8 mouse cellular contexts compared by ENCODE assay signal in the genomic region with DNA sequence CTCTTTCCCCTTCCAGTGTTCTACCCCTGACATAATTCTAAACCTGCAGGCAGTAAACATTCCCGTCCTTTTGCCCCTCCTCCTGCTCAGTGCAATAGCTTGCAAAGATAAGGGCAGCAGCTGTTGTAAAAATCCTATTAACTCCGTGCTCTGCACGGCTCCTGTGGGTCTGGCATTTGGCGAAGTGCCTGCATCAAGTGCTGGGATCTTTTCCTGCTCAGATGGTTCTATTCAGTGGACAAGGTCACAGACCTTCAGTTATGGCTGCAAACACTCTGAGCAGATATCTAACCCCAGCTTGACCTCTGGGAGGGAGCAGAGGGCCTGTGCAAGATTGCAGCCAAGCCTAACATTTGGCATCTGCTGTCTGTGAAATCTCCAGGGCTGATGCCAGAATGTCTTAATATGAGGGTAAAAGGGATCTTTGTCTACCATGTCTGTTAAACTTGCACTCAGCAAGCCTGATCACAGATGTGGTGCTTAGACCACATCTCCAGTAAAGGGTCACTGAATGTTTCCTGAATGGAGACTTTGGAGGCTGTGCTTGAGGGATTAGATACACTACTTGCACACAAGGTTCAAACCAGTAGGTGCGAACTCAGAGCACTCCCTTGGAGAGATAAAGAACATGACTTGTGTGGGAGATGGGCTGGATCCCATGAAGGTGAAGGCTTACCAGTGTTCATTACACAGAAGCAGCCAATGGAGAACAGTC. TPM values are rescaled to one million over a fixed set of nuclear protein-coding genes. Genes with fewer than 3 reads are reported as not detected.
DNase-seq lines count a peak whose midpoint lies in the region; ATAC-seq lines count a peak whose summit lies in the region.

No protein-coding gene starts in this region.

- no peak for ATAC-seq in activated CD4-positive, CD25-positive, alpha-beta regulatory T cell, adult 4 months

- intact Hi-C loops in heart, postnatal 14 days (cut with DNase I), result no loop called here

- peak; percentile 90 for DNase-seq in adipocyte (ENCODE audit: low spot score)
- DNase-seq in embryo, embryonic 11 days, result peak; percentile 66
- DNase-seq in heart, postnatal 14 days, result peak; percentile 28 to 51
- DNase-seq in kidney, postnatal 4 days, result peak; percentile 75 to 85
- DNase-seq in mesoderm, embryonic 11.5 days (ENCODE audit: low read depth, low spot score), result peak; percentile 74
- peak; percentile 45 for DNase-seq in testis, postnatal 14 days (ENCODE audit: low spot score)
- no peak for DNase-seq in right cerebral cortex, postnatal 25 days

RNA-seq across cellular contexts. Expression of gene Gm5269, which starts 15.2 kb away (rescaled TPM):
- not detected for total RNA-seq in heart, postnatal 14 days (2021)
- polyA plus RNA-seq in activated CD4-positive, CD25-positive, alpha-beta regulatory T cell, adult 4 months (2017; shearing (Covaris generic)), result not detected

RNA-seq across cellular contexts. Expression of gene Slc40a1, which starts 21.1 kb away (rescaled TPM):
- 10 to 100 TPM; 14.9 to 17.3 TPM for total RNA-seq in heart, postnatal 14 days (2021)
- polyA plus RNA-seq in activated CD4-positive, CD25-positive, alpha-beta regulatory T cell, adult 4 months (2017; shearing (Covaris generic)), result 1 to 10 TPM; 1.0 to 2.3 TPM
